8 mouse cellular contexts compared by ENCODE assay signal in genomic region chr4:62524651-62525488, GRCm38 (mm10). TPM values are rescaled to one million over a fixed set of nuclear protein-coding genes. Genes with fewer than 3 reads are reported as not detected.
DNase-seq lines count a peak whose midpoint lies in the region; ATAC-seq and TF ChIP-seq lines count a peak whose summit lies in the region.

Gene Pole3 (minus strand): TSS chr4:62525068.
Gene 4933430I17Rik (plus strand): TSS chr4:62525369.

- WGBS in forebrain, embryonic 13.5 days, result under 1% methylated on average over 59 of the region's 59 CpGs
- WGBS in large intestine, adult 2 months, result under 1% methylated on average over 59 of the region's 59 CpGs
- under 1% methylated on average over 59 of the region's 59 CpGs for WGBS in liver, postnatal 0 days (ENCODE audit: insufficient replicate concordance)
- under 1% methylated on average over 59 of the region's 59 CpGs for WGBS in neural tube, embryonic 14.5 days

- peak; percentile 86 for TF ChIP-seq EP300 in liver, postnatal 0 days (IDR thresholded peaks at IDR 0.05; ENCODE audit: low read depth)

- no peak for TF ChIP-seq CTCF in E14TG2a.4 (conservative IDR thresholded peaks at IDR 0.05; ENCODE audit: low read length)
- TF ChIP-seq CTCF in liver, postnatal 0 days (IDR thresholded peaks at IDR 0.05; ENCODE audit: low read depth), result no peak

- peaks cover 22% of the 10 kb centered on the region for H3K4me1 ChIP-seq in E14TG2a.4 (replicated peaks; ENCODE audit: low read depth, low read length)
- H3K4me1 ChIP-seq in forebrain, embryonic 13.5 days, result peaks cover 17% of the 10 kb centered on the region
- H3K4me1 ChIP-seq in liver, postnatal 0 days (ENCODE audit: insufficient read depth), result peaks cover 12% of the 10 kb centered on the region; the same call in 1 of the 2 replicates
- peaks cover 7% of the 10 kb centered on the region for H3K4me1 ChIP-seq in neural tube, embryonic 14.5 days (ENCODE audit: control insufficient read depth, insufficient read depth, low read length)

- peak; percentile 99 for ATAC-seq in forebrain, embryonic 13.5 days
- peak; percentile 99 for ATAC-seq in liver, postnatal 0 days
- ATAC-seq in neural tube, embryonic 14.5 days (ENCODE audit: low read depth), result peak; percentile 98

- H3K4me2 ChIP-seq in forebrain, embryonic 13.5 days, result peak within 1 kb of the TSS; percentile 84
- peak within 1 kb of the TSS; percentile 85 for H3K4me2 ChIP-seq in liver, postnatal 0 days (ENCODE audit: low read depth, low read length)
- H3K4me2 ChIP-seq in neural tube, embryonic 14.5 days (ENCODE audit: low read depth, low read length), result peak within 1 kb of the TSS; percentile 52

- H3K9me3 ChIP-seq in E14TG2a.4 (ENCODE audit: low read length), result no peaks in the 10 kb centered on the region
- H3K9me3 ChIP-seq in forebrain, embryonic 13.5 days (replicated peaks), result no peaks in the 10 kb centered on the region
- no peaks in the 10 kb centered on the region for H3K9me3 ChIP-seq in liver, postnatal 0 days (ENCODE audit: low read length)
- H3K9me3 ChIP-seq in neural tube, embryonic 14.5 days (ENCODE audit: control insufficient read depth, low read length), result no peaks in the 10 kb centered on the region

- peak within 1 kb of the TSS; percentile 88 for H3K27ac ChIP-seq in forebrain, embryonic 13.5 days
- peak within 1 kb of the TSS; percentile 81 for H3K27ac ChIP-seq in liver, postnatal 0 days (ENCODE audit: low read depth)
- peak within 1 kb of the TSS; percentile 96 for H3K27ac ChIP-seq in neural tube, embryonic 14.5 days (ENCODE audit: low read depth, low read length)

- peaks cover 29% of the 10 kb centered on the region for H3K36me3 ChIP-seq in E14TG2a.4 (ENCODE audit: insufficient read depth, low read length)
- H3K36me3 ChIP-seq in forebrain, embryonic 13.5 days (ENCODE audit: poor library complexity, severe bottlenecking), result peaks cover 12% of the 10 kb centered on the region; the same call in 1 of the 2 replicates
- 0 out of 2 replicates have a peak, but pooled peaks cover 2% of the 10 kb centered on the region for H3K36me3 ChIP-seq in liver, postnatal 0 days (replicated peaks; ENCODE audit: insufficient read depth, low read length)
- no peaks in the 10 kb centered on the region for H3K36me3 ChIP-seq in neural tube, embryonic 14.5 days (ENCODE audit: control insufficient read depth, insufficient read depth, low read length)

- intact Hi-C loops in heart, postnatal 10 days (cut with DNase I), result no loop called here

- peaks cover 7% of the 10 kb centered on the region for H3K27me3 ChIP-seq in E14TG2a.4 (ENCODE audit: insufficient read depth, low read length)
- H3K27me3 ChIP-seq in forebrain, embryonic 13.5 days, result no peaks in the 10 kb centered on the region; the same call in 1 of the 2 replicates
- H3K27me3 ChIP-seq in liver, postnatal 0 days (ENCODE audit: insufficient read depth, low read length), result no peaks in the 10 kb centered on the region
- H3K27me3 ChIP-seq in neural tube, embryonic 14.5 days (ENCODE audit: control insufficient read depth, insufficient read depth, low read length), result no peaks in the 10 kb centered on the region

- DNase-seq in c-Kit-positive CD71-positive TER-119-positive erythroid progenitor cells, embryonic 14.5 days (ENCODE audit: low spot score), result peak; percentile 98
- peak; percentile 98 to 99 for DNase-seq in heart, postnatal 10 days
- DNase-seq in large intestine, adult 2 months (ENCODE audit: low read depth, low spot score), result peak; percentile 91
- peak; percentile 97 for DNase-seq in liver, postnatal 0 days
- DNase-seq in testis, postnatal 10 days (ENCODE audit: low spot score), result peak; percentile 98

- peak within 1 kb of the TSS; percentile 95 for H3K4me3 ChIP-seq in E14TG2a.4 (replicated peaks; ENCODE audit: low read length)
- H3K4me3 ChIP-seq in forebrain, embryonic 13.5 days, result peak within 1 kb of the TSS; percentile 61
- peak within 1 kb of the TSS; percentile 87 for H3K4me3 ChIP-seq in liver, postnatal 0 days (ENCODE audit: low read depth, low read length)
- H3K4me3 ChIP-seq in neural tube, embryonic 14.5 days (ENCODE audit: low read depth, low read length), result peak within 1 kb of the TSS; percentile 59

- H3K9ac ChIP-seq in forebrain, embryonic 13.5 days, result peak within 1 kb of the TSS; percentile 83
- H3K9ac ChIP-seq in liver, postnatal 0 days (replicated peaks), result peak within 1 kb of the TSS; percentile 86
- peak within 1 kb of the TSS; percentile 71 for H3K9ac ChIP-seq in neural tube, embryonic 14.5 days (replicated peaks; ENCODE audit: low read depth, low read length)

RNA-seq across cellular contexts. Expression of gene Pole3, which starts in this region (rescaled TPM):
- 112 and 113 TPM in 2 replicates for polyA plus RNA-seq in forebrain, embryonic 13.5 days (2015; fragmentation: Nextera tagmentation; extraction: Ambion mirVana)
- total RNA-seq in heart, postnatal 10 days (2021), result 10 to 100 TPM; 23.4 to 24.4 TPM
- polyA plus RNA-seq in large intestine, adult 2 months (2012; rRNA removed), result 19.5 and 20.9 TPM in 2 replicates
- polyA plus RNA-seq in liver, postnatal 0 days (2015; fragmentation: Nextera tagmentation; extraction: Ambion mirVana), result 26.4 and 29.2 TPM in 2 replicates
- 50.7 and 52.7 TPM in 2 replicates for polyA plus RNA-seq in neural tube, embryonic 14.5 days (2014; fragmentation: Nextera tagmentation; extraction: Ambion mirVana)

RNA-seq across cellular contexts. Expression of gene 4933430I17Rik, which starts in this region (rescaled TPM):
- 0.80 and 1.1 TPM in 2 replicates for polyA plus RNA-seq in forebrain, embryonic 13.5 days (2015; fragmentation: Nextera tagmentation; extraction: Ambion mirVana)
- total RNA-seq in heart, postnatal 10 days (2021), result under 1 TPM; 0.22 to 0.34 TPM
- 0.10 and 0.16 TPM in 2 replicates for polyA plus RNA-seq in large intestine, adult 2 months (2012; rRNA removed)
- polyA plus RNA-seq in liver, postnatal 0 days (2015; fragmentation: Nextera tagmentation; extraction: Ambion mirVana), result not detected in 2 replicates
- polyA plus RNA-seq in neural tube, embryonic 14.5 days (2014; fragmentation: Nextera tagmentation; extraction: Ambion mirVana), result 1.2 and 1.3 TPM in 2 replicates

Comparison
In these comparisons a context has a peak if more than half of its experiments do, and no peak if none do; other contexts are left out.
1. Peak in every context shown above with its lines: DNase-seq, ATAC-seq, H3K4me3 ChIP-seq and H3K27ac ChIP-seq.